18 mouse cellular contexts compared by ENCODE assay signal in the genomic region with DNA sequence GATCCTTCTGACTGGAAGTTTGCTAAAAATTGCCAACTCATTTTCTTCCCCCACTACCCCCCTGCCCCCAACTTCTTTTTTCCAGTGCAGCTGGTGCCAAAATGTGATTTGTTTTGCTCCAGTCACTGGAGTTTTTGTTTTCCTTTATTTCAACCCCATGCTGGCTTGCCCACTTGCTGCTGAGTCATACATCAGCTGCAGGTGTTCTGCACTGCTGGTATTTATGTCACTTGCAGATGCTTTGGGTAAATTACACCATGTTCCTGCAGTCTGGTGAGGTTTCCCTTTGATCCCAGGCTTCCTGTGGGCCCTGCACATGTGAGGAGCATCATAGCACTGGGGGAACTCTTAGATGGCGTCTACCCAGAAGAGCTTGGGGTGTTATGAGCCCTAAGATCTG.
DNase-seq lines count a peak whose midpoint lies in the region; ATAC-seq and TF ChIP-seq lines count a peak whose summit lies in the region.
"Had no signal": no experiment of that assay in that cellular context is flagged by ENCODE, and none has a peak within 500 bp of the region (broad histone marks: within the 10 kb centered on the region; RNA-seq: fewer than 3 reads in every experiment).

No protein-coding gene starts in this region.

- no peak overlapping the region for H3K4me3 ChIP-seq in kidney, embryonic 15.5 days (replicated peaks)
- H3K4me3 ChIP-seq in myocyte, result no peak overlapping the region
- H3K4me3 ChIP-seq: embryonic facial prominence, embryonic 15.5 days; liver, embryonic 15.5 days had no signal

- H3ac ChIP-seq in myocyte (ENCODE audit: control insufficient read depth, insufficient read length), result no peak overlapping the region

- H3K9me3 ChIP-seq in kidney, embryonic 15.5 days (replicated peaks), result no peaks in the 10 kb centered on the region
- H3K9me3 ChIP-seq: embryonic facial prominence, embryonic 15.5 days; liver, embryonic 15.5 days had no signal

- H3K36me3 ChIP-seq in kidney, embryonic 15.5 days, result no peaks in the 10 kb centered on the region
- no peaks in the 10 kb centered on the region for H3K36me3 ChIP-seq in myocyte (ENCODE audit: control insufficient read depth, insufficient read depth)
- H3K36me3 ChIP-seq: embryonic facial prominence, embryonic 15.5 days; liver, embryonic 15.5 days had no signal

- no peak for TF ChIP-seq POLR2A in myocyte (IDR thresholded peaks at IDR 0.05; ENCODE audit: insufficient read length, low read depth)

- intact Hi-C loops in left cerebral cortex, postnatal 4 days (cut with DNase I), result no loop called here

- H3K27ac ChIP-seq in kidney, embryonic 15.5 days, result no peak overlapping the region
- H3K27ac ChIP-seq: embryonic facial prominence, embryonic 15.5 days; liver, embryonic 15.5 days had no signal

- no peak for DNase-seq in kidney, adult 11 months
- DNase-seq in brain, adult 2 months (ENCODE audit: low read depth, low spot score), result peak; percentile 59
- peak; percentile 8 for DNase-seq in fibroblast of lung, adult 2 months (ENCODE audit: low read depth)
- DNase-seq in layer of hippocampus, adult 11-12 months (ENCODE audit: low spot score), result no peak
- DNase-seq in left cerebral cortex, postnatal 4 days, result no peak
- DNase-seq in spleen, postnatal 14 days (ENCODE audit: low spot score in 2 of 2), result no peak
- DNase-seq: adrenal gland, adult 8-10 months; cerebellum, adult 9-11 months; heart, postnatal 14 days; kidney, adult 18-20 months; lung, postnatal 36 days; thymus, postnatal 4 days had no signal

- no peak overlapping the region for H3K9ac ChIP-seq in kidney, embryonic 15.5 days
- H3K9ac ChIP-seq: embryonic facial prominence, embryonic 15.5 days; liver, embryonic 15.5 days had no signal

- 0 out of 2 replicates have a peak, but pooled peaks have one; percentile 44 for ATAC-seq in kidney, embryonic 15.5 days (replicated peaks; ENCODE audit: low FRiP score)
- ATAC-seq: forebrain, embryonic 16.5 days; midbrain, embryonic 16.5 days had no signal

- 41% methylated on average over 1 of the region's 1 CpGs for WGBS in kidney, embryonic 15.5 days

- no peaks in the 10 kb centered on the region for H3K4me1 ChIP-seq in kidney, embryonic 15.5 days
- H3K4me1 ChIP-seq: liver, embryonic 15.5 days had no signal

- no peaks in the 10 kb centered on the region for H3K79me2 ChIP-seq in myocyte (ENCODE audit: control insufficient read depth, insufficient read depth)

- no peaks in the 10 kb centered on the region for H3K27me3 ChIP-seq in kidney, embryonic 15.5 days
- no peaks in the 10 kb centered on the region for H3K27me3 ChIP-seq in myocyte (ENCODE audit: control insufficient read depth, insufficient read depth, insufficient read length)
- H3K27me3 ChIP-seq: embryonic facial prominence, embryonic 15.5 days; liver, embryonic 15.5 days had no signal

- H3K4me2 ChIP-seq in kidney, embryonic 15.5 days, result no peak overlapping the region
- no peak overlapping the region for H3K4me2 ChIP-seq in myocyte (ENCODE audit: low read depth)
- H3K4me2 ChIP-seq: embryonic facial prominence, embryonic 15.5 days; liver, embryonic 15.5 days had no signal

TF ChIP-seq in myocyte, 11 proteins besides CTCF, POLR2A, EP300 and RAD21:
- TF ChIP-seq CEBPB (IDR thresholded peaks at IDR 0.05; ENCODE audit: insufficient read depth, poor library complexity, severe bottlenecking), result 0 out of 2 replicates have a peak, but pooled peaks have one; percentile 23
- no peak for TF ChIP-seq TCF3 (IDR thresholded peaks at IDR 0.05; ENCODE audit: insufficient read length, low read depth)
- TF ChIP-seq USF1 (IDR thresholded peaks at IDR 0.05; ENCODE audit: low read depth), result no peak
- no peak for TF ChIP-seq E2F4 (IDR thresholded peaks at IDR 0.05; ENCODE audit: insufficient read depth)
- TF ChIP-seq MAX (IDR thresholded peaks at IDR 0.05; ENCODE audit: low read depth), result no peak

Comparison
In these comparisons a context has a peak if more than half of its experiments do, and no peak if none do; other contexts are left out.
1. DNase-seq: peak in brain, adult 2 months (single experiment) and fibroblast of lung, adult 2 months (single experiment); none in kidney, adult 11 months (single experiment), layer of hippocampus, adult 11-12 months (single experiment), left cerebral cortex, postnatal 4 days (single experiment) and spleen, postnatal 14 days (0 of 2).